8 mouse cellular contexts compared by ENCODE assay signal in the genomic region with DNA sequence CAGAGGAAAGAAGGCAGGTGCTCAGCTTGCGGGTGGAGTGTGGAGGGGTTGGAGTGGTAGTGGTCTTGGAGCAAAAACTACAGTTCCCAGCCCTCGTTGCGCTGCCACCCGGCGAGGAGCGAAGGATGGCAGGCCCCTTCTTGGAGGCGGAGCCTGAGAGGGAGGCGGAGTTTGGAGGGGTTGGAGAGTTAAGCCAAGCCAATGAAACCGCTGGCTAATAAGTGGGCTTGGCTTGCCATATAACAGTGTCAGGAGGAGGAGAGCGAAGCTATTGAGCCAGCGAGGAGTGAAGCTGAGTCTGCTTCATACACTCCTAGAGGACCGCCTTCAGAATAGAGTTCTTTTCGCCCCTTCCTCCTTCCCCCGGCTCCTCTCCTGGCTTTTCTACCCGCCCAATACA. TPM values are rescaled to one million over a fixed set of nuclear protein-coding genes. Genes with fewer than 3 reads are reported as not detected.
DNase-seq lines count a peak whose midpoint lies in the region; ATAC-seq lines count a peak whose summit lies in the region.

A gene (plus strand): TSS at position 271 of the 400 bp plus-strand sequence.

- peak within 1 kb of the TSS; percentile 96 for H3K4me2 ChIP-seq in neural tube, embryonic 15.5 days

- peak within 1 kb of the TSS; percentile 58 for H3K9ac ChIP-seq in neural tube, embryonic 15.5 days (replicated peaks)

- peak; percentile 94 for ATAC-seq in neural tube, embryonic 15.5 days (ENCODE audit: low FRiP score)

- H3K4me3 ChIP-seq in hindbrain, embryonic 10.5 days: peak within 1 kb of the TSS; percentile 66
- H3K4me3 ChIP-seq in neural tube, embryonic 15.5 days (replicated peaks): peak within 1 kb of the TSS; percentile 50

- peaks cover 40% of the 10 kb centered on the region for H3K4me1 ChIP-seq in hindbrain, embryonic 10.5 days (replicated peaks)
- H3K4me1 ChIP-seq in neural tube, embryonic 15.5 days: peaks cover 51% of the 10 kb centered on the region

- H3K9me3 ChIP-seq in hindbrain, embryonic 10.5 days: peaks cover 9% of the 10 kb centered on the region
- peaks cover 7% of the 10 kb centered on the region; the same call in 1 of the 2 replicates for H3K9me3 ChIP-seq in neural tube, embryonic 15.5 days (replicated peaks)

- under 1% methylated on average over 15 of the region's 15 CpGs for WGBS in hindbrain, embryonic 10.5 days
- WGBS in neural tube, embryonic 15.5 days: 2% methylated on average over 15 of the region's 15 CpGs

- peak; percentile 95 for DNase-seq in R1 (ENCODE audit: low read depth, low spot score)
- peak; percentile 89 to 94 for DNase-seq in cerebellum, postnatal 10 days
- DNase-seq in frontal cortex, postnatal 14 days (ENCODE audit: low spot score in 2 of 2): peak; percentile 86 to 87
- peak; percentile 89 for DNase-seq in hindbrain, embryonic 10.5 days (ENCODE audit: low spot score)
- peak; percentile 92 for DNase-seq in layer of hippocampus, adult 8-10 months (ENCODE audit: low spot score in 2 of 2)
- DNase-seq in lung, adult 18-20 months: peak; percentile 89 to 91
- DNase-seq in thymus, postnatal 4 days: peak; percentile 48

- no peaks in the 10 kb centered on the region for H3K36me3 ChIP-seq in hindbrain, embryonic 10.5 days
- H3K36me3 ChIP-seq in neural tube, embryonic 15.5 days: no peaks in the 10 kb centered on the region

- H3K27ac ChIP-seq in hindbrain, embryonic 10.5 days: peak within 1 kb of the TSS; percentile 75
- H3K27ac ChIP-seq in neural tube, embryonic 15.5 days (replicated peaks): peak within 1 kb of the TSS; percentile 71

- H3K27me3 ChIP-seq in hindbrain, embryonic 10.5 days (ENCODE audit: insufficient read depth, poor library complexity, severe bottlenecking): peaks cover 44% of the 10 kb centered on the region
- 0 out of 2 replicates have a peak, but pooled peaks cover 4% of the 10 kb centered on the region for H3K27me3 ChIP-seq in neural tube, embryonic 15.5 days (replicated peaks)

RNA-seq across cellular contexts. Expression of the gene that starts here (rescaled TPM):
- 1.2 TPM in 2 replicates for polyA plus RNA-seq in hindbrain, embryonic 10.5 days (2016; fragmentation: Nextera tagmentation; extraction: Ambion mirVana)
- 10 to 100 TPM; 21.9 to 26.5 (median 25.8) TPM for total RNA-seq in layer of hippocampus, adult 8-10 months (2022)
- polyA plus RNA-seq in neural tube, embryonic 15.5 days (2015; fragmentation: Nextera tagmentation; extraction: Ambion mirVana): 8.5 and 12.1 TPM in 2 replicates

Comparison
In these comparisons a context has a peak if more than half of its experiments do, and no peak if none do; other contexts are left out.
1. Peak in every context shown above with its lines: DNase-seq, ATAC-seq, H3K4me3 ChIP-seq and H3K27ac ChIP-seq.